Mouse (Mus musculus): ENCODE data around the gene Rprd1b. TPM values are rescaled to one million over a fixed set of nuclear protein-coding genes. Genes with fewer than 3 reads are reported as not detected.
"Not testable (repeated sequence)": the region's sequence is repeated elsewhere in the genome, so short reads cannot be mapped to it uniquely, and the experiment has no call there.

Gene Rprd1b
- total RNA-seq, 2 experiments from 2014 or later, result 24.8 to 28.9 TPM

DNA sequence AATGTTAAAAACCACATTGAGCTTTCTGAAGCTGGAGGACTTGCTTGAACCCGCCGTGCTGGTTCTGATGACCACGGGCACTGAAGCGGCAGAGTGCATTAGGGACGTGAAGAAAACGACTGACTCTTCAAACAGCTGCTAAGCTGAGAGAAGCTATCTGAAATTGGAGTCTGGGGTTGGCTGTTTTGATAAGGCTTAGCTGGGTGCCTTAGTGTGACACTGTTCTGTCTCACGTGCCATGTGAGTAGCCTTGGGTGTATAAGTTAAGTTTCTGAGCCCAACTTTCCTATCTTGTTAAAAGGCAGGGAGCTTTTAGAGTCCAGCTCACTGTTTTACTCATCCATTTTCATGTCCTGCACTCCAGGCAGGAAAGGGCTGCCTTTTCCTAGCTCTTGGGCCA, 8.7 kb downstream of the Rprd1b start:
- intact Hi-C loops (cut with DNase I; ENCODE audit: low total_unique reads), result no loop called here
- no peak for DNase-seq

DNA sequence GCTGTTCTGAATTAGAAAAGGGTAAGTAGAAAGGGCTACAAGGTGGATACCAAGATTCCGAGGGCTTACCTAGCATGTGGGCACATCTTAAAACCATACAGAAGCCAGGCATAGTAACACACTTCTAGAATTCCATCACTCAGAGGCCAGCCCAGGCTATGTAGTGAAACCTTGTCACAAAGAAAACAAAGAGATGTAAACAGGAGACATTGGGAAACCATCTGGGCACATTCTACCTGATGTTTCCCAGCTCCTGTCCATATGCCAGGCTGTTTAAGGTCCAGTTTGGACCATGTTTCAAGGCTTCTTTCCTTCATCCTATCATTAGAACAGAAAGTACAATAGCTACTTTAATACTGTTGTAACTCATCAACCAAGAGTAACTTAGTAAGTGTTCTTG, 9.3 kb downstream of the Rprd1b start:
- no peak for DNase-seq
- intact Hi-C loops (cut with DNase I; ENCODE audit: low total_unique reads), result no loop called here

DNA sequence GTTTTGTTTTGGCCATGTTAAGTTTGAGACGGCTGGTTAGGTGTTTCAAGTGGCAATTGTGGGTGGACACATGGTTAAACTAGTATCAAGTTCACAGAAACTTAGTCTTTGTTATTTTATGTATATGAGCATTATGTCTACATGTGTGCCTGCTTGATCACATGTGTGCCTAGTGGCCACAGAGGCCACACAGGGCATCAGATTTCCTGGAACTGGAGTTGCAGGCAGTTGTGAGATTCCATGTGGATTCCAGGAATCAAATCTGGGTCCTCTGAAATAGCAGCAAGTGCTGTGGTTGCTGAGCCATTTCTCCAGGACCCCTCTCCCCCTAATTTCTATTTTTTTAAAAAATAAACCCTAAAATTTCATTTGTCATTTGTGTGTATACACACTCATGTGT, 11.4 kb downstream of the Rprd1b start:
- DNase-seq, result no peak
- intact Hi-C loops (cut with DNase I; ENCODE audit: low total_unique reads), result no loop called here

DNA sequence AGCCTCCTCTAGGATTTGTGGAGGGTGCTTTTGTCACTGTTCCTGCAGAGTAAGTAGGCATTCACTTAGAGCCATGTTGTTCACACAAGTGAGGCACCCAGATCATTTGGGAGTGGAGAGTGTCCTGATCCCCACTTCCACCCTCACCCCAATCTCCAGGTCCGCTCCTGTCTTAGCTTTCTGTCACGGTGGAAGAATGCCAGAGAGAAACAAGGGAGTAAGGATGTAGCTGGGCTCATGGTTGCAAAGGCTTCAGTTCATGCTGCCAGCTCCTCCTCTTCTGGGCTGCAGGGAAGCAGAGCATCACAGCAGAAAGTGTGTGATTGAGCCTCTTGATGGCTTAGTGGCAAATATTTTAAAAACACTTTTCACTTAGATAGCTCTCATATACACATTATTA, 12.1 kb downstream of the Rprd1b start:
- intact Hi-C loops (cut with DNase I; ENCODE audit: low total_unique reads), result no loop called here
- no peak for DNase-seq

DNA sequence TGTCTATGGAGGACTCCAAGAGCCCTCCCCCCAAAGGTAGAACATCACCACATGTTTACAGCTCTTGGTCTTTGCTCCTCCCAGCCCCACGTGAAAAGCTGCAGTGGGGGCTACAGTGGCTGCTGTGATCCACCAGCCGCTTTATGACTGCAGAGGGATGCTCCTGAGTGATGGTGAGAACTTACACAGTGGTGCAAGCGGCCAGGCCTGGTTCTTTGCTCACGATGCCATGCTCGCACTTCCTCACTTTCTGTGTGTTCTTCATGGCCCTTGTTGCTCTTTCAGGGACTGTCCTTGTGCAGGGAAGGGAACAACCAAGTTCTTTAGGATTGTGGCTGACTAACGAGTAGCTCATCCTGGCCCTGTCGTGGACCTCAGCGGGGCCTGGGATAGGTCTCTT, 15.2 kb downstream of the Rprd1b start:
- no peak for DNase-seq
- intact Hi-C loops (cut with DNase I; ENCODE audit: low total_unique reads), result no loop called here

DNA sequence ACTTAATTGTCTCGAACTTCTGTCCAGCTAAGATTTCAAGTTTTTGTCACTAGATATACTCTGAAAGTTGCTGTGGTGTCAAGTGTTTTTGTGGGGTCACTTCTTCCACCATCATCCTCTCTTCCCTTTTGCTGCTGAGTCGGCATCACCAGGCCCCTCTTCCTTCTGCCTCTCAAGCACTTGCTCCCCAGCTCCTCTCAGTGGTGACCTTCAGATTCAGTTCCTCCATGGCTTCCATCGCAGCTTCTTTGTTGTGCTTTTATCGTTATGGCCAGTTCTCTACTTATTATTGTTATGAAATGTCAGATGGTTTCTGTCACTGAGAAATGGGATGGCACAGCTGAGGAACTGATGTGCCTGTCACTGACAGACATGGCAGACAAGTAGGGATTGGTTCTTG, 17.9 kb downstream of the Rprd1b start:
- DNase-seq, result no peak
- intact Hi-C loops (cut with DNase I; ENCODE audit: low total_unique reads), result loop anchor here (5.0 kb wide), 1 partner anchor 156 kb away; no protein-coding TSS in a partner anchor

DNA sequence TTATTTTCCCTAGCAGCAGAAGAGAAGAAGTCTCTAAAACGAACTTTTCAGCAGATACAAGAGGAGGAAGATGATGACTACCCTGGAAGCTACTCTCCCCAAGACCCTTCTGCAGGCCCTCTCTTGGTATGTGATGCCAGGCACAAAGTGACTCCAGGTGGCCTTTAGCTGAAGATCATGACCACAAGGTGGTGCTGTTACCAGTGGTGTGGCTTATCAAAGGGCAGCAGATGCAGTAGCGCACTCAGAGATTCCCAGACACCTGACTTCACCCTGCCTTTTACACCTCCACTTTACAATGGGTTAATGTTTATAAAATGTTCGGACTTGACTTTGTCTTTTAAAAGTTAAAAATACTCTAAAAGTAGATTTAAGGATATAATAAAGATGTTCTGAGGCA, 19.6 kb downstream of the Rprd1b start:
- DNase-seq, result peak; percentile 38
- intact Hi-C loops (cut with DNase I; ENCODE audit: low total_unique reads), result loop anchor here (1.0 to 5.0 kb wide), 2 partner anchors 10 to 154 kb away; no protein-coding TSS in a partner anchor

DNA sequence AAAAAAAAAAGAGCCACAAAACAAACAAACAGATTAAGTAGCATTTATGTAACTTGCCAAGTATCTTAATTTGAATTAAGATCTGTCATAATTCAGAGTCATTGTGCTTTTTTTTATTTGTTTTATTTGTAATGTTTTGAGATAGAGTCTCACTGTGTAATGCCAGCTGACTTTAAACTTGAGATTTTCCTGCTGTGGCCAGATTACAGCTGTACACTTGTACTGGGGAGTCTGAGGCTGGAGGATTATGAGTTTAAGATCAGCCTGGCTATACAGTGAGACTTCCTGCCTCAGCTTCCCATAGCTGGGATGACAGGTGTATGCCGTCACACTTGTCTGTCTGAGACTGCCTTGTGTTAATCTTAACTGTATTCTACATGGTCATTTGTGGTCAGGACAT, 20.4 kb downstream of the Rprd1b start:
- DNase-seq, result no peak
- intact Hi-C loops (cut with DNase I; ENCODE audit: low total_unique reads), result loop anchor here (1.0 to 5.0 kb wide), 2 partner anchors 10 to 154 kb away; no protein-coding TSS in a partner anchor

DNA sequence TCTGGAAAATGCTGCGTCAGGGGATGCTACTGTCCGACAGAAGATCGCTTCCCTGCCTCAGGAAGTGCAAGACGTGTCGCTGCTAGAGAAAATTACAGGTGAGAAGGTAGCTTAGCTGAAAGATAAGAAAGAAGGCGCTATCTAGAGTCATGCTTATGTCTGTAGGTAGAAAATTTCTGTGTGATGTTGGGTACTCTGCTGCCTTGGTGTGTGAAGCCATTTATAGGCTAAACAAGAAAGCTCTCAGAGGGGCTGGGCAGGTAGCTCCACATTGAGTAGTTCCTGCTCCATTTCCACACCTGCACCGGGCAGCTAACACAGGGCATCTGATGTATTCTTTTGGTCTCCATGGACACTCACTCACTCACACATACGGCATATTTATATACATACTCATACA, 21.8 kb downstream of the Rprd1b start:
- no peak for DNase-seq
- intact Hi-C loops (cut with DNase I; ENCODE audit: low total_unique reads), result no loop called here

DNA sequence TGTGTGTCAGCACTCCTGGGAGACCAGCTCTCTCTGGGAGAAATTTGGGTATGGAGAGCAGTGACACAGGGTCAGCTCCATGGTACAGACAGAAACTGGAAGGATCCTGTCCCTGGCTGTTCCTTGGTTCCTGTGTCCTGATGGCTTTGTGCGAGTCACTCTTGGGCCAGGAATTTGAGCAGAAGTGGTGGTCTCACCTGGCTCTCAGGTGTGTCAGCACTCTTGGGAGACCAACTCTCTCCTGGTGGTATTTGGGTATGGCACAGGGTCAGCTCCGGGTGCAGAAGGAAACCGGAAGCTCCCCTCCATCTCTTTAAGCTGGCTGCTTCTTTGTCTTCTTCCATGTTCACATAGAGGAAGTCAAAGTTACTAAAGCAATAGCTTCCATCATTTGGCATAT, 26.3 kb downstream of the Rprd1b start:
- no peak for DNase-seq
- intact Hi-C loops (cut with DNase I; ENCODE audit: low total_unique reads), result no loop called here

DNA sequence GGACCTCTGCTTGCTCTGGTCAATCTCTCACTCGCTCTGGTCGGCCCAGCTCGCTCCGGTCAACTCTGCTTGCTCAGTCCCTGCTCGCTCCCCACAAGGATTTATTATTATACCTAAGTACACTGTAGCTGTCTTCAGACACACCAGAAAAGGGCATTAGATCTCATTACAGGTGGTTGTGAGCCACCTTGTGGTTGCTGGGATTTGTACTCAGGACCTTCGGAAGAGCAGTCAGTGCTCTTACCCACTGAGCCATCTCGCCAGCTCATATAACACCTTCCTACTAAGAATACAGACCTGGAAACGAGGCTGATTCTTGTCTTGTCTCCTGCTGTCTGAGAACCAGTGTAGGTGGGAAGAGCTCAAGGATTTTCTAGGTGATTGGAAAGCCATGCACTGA, 27.1 kb downstream of the Rprd1b start:
- DNase-seq; intact Hi-C loops (cut with DNase I; ENCODE audit: low total_unique reads): not testable (repeated sequence)

DNA sequence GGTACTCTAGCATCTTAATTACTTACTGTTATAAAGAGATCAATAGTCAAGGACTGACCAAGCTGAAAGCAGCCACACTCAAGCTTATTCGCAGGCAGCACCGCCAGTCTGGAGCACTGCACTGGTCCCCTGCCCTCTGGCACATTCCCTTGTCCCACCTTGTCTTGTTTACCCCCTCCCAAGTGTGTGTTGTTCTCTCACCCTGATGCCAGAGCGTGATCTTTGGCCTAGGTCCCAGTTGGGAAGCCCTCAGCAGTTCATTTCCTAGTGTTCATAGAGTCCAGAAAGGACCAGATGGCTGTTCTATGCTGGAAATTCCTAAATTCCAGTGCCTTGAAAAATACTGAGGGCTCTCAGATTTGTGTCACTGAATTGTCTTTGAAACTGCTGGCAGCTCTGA, 28.7 kb downstream of the Rprd1b start:
- no peak for DNase-seq
- intact Hi-C loops (cut with DNase I; ENCODE audit: low total_unique reads), result no loop called here

DNA sequence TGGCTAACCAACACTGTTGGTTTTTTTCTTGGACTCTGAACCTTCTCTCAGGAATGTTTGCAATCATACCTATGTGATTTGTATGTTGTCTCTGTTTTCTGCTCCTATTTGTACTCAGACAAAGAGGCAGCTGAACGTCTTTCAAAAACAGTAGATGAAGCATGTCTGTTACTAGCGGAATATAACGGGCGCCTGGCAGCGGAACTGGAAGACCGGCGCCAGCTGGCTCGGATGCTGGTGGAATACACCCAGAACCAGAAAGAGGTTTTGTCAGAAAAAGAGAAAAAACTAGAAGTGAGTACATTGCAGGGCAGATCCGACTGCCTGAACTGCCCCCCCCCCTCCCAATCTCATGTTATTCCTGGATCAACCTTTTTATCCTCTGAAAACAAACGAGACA, 30.2 kb downstream of the Rprd1b start:
- intact Hi-C loops (cut with DNase I; ENCODE audit: low total_unique reads), result loop anchor here (1.0 kb wide), 1 partner anchor 10 kb away; no protein-coding TSS in a partner anchor
- DNase-seq, result peak; percentile 56

DNA sequence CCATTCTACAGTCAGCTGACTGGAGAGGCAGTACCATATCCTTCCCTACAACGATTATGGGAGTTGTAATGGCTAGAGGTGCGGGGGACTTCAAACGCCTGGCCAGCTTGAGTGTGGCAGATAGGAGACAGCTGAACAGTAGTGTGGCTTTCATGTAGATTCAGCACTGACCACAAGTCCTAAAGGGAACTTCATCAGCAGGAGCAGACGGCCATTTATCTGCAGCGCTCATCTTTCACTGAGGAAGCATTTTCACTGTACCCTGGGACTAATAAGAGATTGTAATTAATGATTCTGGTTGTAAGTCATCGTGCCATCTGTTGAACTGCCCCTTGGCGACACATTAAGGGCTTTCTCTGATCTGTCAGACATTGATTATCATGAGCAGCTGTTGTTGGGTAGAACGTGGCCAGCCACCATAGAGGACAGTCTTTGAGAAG, 31.4 kb downstream of the Rprd1b start:
- no peak for DNase-seq
- intact Hi-C loops (cut with DNase I; ENCODE audit: low total_unique reads), result loop anchor here (5.0 kb wide), 1 partner anchor 88 kb away; the partner anchor contains the start of gene Tgm2

DNA sequence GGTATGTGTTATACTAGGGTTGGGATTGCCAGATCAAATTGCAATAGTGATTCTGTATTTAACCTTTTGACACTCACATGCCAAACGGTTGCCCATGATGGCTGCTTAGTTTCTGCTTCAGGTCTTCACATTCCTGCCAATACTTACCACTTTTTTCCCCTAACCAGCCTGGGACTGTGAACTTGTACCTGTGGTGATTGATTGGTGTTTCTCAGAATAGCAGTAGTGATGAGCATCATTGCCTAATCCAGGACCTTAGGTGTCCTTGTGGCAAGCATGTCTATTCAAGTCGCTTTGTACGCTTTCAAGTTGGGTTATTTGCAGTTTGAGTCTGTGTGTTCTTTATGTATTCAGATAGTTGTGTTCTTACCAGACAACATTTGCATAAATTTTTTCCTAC, 34.7 kb downstream of the Rprd1b start:
- intact Hi-C loops (cut with DNase I; ENCODE audit: low total_unique reads), result loop anchor here (5.0 kb wide), 1 partner anchor 84 kb away; the partner anchor contains the start of gene Tgm2
- DNase-seq, result no peak

DNA sequence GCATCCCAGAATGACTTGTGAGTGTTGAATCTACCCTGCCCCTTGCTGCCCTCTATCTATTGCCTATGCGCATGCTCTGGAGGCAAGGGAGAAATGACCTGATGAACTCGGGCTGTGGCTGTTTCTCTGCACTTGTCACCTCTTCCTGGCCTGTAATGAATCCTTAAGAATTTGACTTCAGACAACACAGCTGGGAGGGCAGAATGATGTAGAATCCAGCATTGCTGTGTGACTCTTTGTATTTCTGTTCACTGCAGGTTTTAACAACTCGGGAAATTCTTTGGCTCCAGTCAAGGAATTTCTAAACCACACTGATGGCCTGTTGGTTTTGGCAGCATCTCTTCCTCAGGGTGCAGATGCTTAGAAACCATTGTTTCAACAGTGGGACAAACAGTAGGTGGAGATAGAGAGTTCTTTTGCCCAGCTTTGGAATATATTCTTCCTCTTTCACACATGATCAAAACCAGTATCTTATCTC, 36.3 kb downstream of the Rprd1b start:
- peak; percentile 22 for DNase-seq
- intact Hi-C loops (cut with DNase I; ENCODE audit: low total_unique reads), result loop anchor here (5.0 kb wide), 2 partner anchors 83 to 138 kb away; partner anchors contain the start of gene Tgm2

DNA sequence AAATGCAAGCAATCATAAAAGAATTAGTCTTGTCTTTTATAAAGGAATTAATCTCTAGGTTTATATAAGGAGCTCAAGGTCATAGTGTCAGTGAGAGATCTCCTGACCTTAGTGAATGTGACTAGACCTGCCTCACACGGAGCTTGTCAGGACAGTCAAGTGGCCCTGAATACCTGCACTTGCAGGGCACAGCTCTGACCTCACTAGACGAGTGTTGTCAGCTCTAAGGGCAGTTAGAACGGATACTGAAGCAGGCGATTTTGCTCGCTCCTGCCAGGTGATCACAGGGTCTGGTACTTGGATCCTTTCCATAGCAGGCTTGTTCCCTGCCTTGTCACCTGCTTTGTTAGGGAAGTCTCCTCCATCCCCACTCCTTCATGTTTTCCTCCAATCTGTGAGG, 36.8 kb downstream of the Rprd1b start:
- no peak for DNase-seq

DNA sequence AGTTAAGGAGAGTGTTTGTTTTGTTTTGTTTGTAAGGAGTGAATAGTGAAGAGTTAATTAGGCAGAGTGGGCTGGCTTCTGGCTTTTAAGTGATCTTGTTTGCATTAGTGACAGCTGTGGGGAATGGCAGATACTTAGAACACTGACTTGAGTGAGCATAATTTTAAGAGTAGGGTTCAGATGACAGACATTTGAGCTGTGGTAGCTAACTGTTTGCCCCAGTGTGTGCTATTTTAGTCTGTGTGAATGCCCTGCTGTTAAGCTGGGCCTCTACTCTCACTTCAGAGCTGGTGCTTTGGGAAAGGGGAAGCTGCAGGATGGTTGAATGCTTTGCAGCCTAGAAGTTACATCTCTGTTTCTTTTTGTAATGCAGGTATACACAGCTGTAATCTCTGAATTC, 38.2 kb downstream of the Rprd1b start:
- no peak for DNase-seq
- intact Hi-C loops (cut with DNase I; ENCODE audit: low total_unique reads), result loop anchor here (5.0 kb wide), 1 partner anchor 136 kb away; no protein-coding TSS in a partner anchor

More for the DNA sequence above, 36.8 kb downstream of the Rprd1b start:
- intact Hi-C loops (cut with DNase I; ENCODE audit: low total_unique reads), result loop anchor here (5.0 kb wide), 1 partner anchor 137 kb away; no protein-coding TSS in a partner anchor

DNA sequence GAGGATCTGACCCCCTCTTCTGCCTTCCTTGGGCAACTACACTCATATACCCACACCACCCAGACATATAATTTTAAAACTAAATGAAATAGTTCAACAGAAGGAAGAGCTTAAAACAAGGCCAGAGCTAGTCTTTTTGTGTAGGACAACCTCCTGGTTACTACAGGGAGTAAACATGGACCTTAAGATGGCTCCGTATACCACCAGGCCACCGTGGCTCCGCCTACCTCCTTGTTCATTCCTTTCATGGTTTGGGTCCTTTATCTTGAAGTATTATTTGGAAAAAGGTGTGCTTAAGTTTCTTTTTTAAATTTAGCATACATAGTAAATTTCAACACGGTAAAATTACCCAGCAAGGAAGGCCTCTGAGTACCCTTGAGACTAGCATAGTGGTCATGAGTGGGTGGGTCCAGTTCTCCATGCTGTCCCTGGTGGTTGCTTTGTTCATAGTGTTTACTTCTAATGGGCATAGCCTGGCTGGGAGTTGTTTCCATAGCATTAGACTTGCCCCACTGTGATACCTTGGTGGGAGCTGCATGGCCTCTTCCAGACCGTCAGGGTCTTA, 39.0 kb downstream of the Rprd1b start:
- intact Hi-C loops (cut with DNase I; ENCODE audit: low total_unique reads), result loop anchor here (5.0 kb wide), 1 partner anchor 135 kb away; no protein-coding TSS in a partner anchor
- DNase-seq, result no peak

DNA sequence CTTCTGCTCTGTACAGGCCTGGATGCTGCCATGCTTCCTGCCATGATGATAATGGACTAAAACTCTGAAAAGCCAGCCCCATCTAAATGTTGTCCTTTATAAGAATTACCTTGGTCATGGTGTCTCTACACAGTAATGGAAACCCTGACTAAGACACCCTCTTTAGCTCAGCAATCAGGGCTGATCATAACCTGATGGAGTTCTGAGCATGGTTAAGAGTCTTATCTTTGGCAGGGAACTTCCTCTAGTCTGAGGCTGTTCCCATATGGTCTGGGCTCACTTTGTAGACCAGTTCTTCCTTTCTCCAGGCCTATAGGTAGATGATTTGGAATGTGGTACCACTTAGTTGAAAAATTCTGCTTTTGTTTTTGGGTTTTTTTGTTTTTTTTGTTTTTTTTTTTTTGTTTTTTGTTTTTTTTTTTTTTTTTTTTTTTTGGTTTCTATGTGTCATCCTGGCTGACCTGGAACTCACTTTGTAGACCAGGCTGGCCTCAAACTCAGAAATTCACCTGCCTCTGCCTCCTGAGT, 40.2 kb downstream of the Rprd1b start:
- DNase-seq, result no peak
- intact Hi-C loops (cut with DNase I; ENCODE audit: low total_unique reads), result loop anchor here (5.0 kb wide), 1 partner anchor 134 kb away; no protein-coding TSS in a partner anchor
